Mouse (Mus musculus): ENCODE data around the gene Lca5. TPM values are rescaled to one million over a fixed set of nuclear protein-coding genes. Genes with fewer than 3 reads are reported as not detected.
A peak's percentile ranks its signal among the peaks of the same experiment; 100 is the strongest.

Lca5 gene
- total and polyA plus RNA-seq, 2 experiments from 2014 or later, result 11.5 to 34.1 TPM

DNA sequence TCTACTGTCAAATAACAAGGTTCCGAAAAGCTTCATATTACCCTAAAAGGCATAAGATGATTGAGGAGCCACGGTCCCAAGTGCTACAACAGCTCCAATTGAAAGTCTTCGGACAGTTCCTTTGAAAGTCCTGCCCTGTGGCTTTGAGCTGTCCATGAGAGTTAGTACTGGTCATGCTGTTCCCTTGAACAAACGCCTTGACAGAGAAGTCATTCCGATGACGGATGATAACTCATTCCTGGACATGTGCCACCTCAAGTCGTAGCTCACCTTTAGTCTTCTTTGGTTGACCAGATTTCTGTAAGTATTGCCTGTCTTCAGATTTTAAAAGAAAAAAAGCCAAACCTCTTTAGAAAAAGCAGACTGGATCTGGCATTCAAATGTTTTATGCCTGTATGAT, 87.6 kb downstream of the Lca5 start:
- H3K27me3 ChIP-seq (ENCODE audit: insufficient read depth, low read length), result no peaks in the 10 kb centered on the region
- no peak for TF ChIP-seq CTCF (IDR thresholded peaks at IDR 0.05; ENCODE audit: low read depth)
- ATAC-seq (no peak), DNase-seq (no peak)
- 88% methylated on average over 7 of the region's 7 CpGs for WGBS
- H3K27ac ChIP-seq (ENCODE audit: low read depth, low read length), result no peak overlapping the region
- H3K9ac ChIP-seq, result no peak overlapping the region
- no peaks in the 10 kb centered on the region for H3K36me3 ChIP-seq (ENCODE audit: insufficient read depth)
- no peaks in the 10 kb centered on the region for H3K4me1 ChIP-seq (ENCODE audit: insufficient read depth)
- H3K4me2 ChIP-seq (ENCODE audit: low read depth), result no peak overlapping the region
- H3K4me3 ChIP-seq (ENCODE audit: low read depth, low read length), result no peak overlapping the region
- no peaks in the 10 kb centered on the region for H3K9me3 ChIP-seq (ENCODE audit: low read length)

DNA sequence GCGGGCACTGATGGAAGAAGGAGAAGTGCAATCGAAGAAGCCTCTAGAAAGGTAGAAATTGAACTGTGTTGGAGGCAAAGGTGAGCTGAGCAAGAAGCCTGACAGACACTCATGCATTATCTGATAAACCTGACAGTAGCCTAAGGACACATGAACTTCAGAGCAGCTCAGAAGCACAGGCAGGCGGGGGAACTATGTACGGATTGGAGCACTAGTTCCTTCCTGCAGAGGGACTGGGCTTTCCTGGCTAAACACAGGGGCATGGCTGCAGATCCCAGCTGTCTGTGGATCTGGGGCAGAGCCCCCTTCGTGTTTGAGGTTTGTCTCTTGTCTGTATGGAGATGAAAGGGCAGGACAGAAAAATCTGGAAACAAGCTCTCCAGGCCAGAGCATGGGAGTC, 89.8 kb downstream of the Lca5 start:
- Histone ChIP-seq H3K9me3 (ENCODE audit: low read length) (no peaks in the 10 kb centered on the region), H3K27me3 (ENCODE audit: insufficient read depth, low read length) (no peaks in the 10 kb centered on the region), H3K4me2 (ENCODE audit: low read depth) (no peak overlapping the region), H3K4me3 (ENCODE audit: low read depth, low read length) (no peak overlapping the region), H3K27ac (ENCODE audit: low read depth, low read length) (no peak overlapping the region), H3K36me3 (ENCODE audit: insufficient read depth) (no peaks in the 10 kb centered on the region), H3K9ac (no peak overlapping the region), H3K4me1 (ENCODE audit: insufficient read depth) (no peaks in the 10 kb centered on the region)
- TF ChIP-seq CTCF (IDR thresholded peaks at IDR 0.05; ENCODE audit: low read depth), result no peak
- ATAC-seq, result no peak
- WGBS, result 62% methylated on average over 5 of the region's 5 CpGs
- DNase-seq, result no peak

DNA sequence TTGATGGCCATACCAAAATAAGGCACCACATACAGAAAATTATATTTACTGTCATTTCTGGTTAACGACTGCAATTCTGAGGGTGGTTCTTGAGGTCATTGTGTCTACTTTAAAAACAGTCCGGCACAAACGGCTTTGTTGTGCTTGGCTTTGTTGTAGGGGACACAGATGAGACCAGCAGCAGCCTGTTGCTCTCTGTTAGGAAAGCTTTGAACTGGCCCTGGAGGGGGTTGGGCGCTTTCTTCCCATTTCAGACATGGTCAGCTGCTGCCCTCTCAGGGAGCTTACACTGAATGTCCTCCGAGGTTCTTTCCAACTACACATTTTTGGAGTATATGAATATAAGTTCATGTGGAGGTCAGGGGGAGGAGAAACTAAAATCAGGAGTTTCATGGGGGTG, 90.3 kb downstream of the Lca5 start:
- H3K36me3 ChIP-seq (ENCODE audit: insufficient read depth), result no peaks in the 10 kb centered on the region
- no peak overlapping the region for H3K4me2 ChIP-seq (ENCODE audit: low read depth)
- no peak overlapping the region for H3K27ac ChIP-seq (ENCODE audit: low read depth, low read length)
- no peaks in the 10 kb centered on the region for H3K9me3 ChIP-seq (ENCODE audit: low read length)
- no peak overlapping the region for H3K9ac ChIP-seq
- H3K4me3 ChIP-seq (ENCODE audit: low read depth, low read length), result no peak overlapping the region
- no peaks in the 10 kb centered on the region for H3K4me1 ChIP-seq (ENCODE audit: insufficient read depth)
- no peaks in the 10 kb centered on the region for H3K27me3 ChIP-seq (ENCODE audit: insufficient read depth, low read length)
- WGBS, result 18% methylated on average over 5 of the region's 5 CpGs
- no peak for DNase-seq
- ATAC-seq, result peak; percentile 53; the same call in 1 of the 2 replicates
- TF ChIP-seq CTCF (IDR thresholded peaks at IDR 0.05; ENCODE audit: low read depth), result peak; percentile 11; the same call in 1 of the 2 replicates

DNA sequence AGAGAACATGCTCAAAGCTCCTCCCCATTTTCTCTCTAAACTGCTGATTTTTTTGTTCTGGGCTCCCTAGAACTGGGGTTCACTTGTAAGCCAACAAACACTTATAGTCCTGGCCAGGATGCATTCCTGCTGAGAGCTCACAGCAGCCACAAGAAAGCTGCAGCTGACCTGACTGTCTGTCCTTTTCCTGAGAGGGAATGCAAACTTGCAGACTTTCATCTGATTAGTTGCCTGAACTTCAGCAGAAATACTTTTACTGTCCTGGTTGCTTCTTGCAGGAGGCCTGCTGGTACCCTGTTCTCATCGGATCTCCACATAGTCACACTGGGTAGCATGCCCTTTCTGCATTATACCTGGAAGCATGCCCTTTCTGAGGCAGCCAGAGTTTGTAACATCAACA, 91.0 kb downstream of the Lca5 start:
- DNase-seq, result no peak
- H3K27me3 ChIP-seq (ENCODE audit: insufficient read depth, low read length), result no peaks in the 10 kb centered on the region
- no peak overlapping the region for H3K4me3 ChIP-seq (ENCODE audit: low read depth, low read length)
- H3K9ac ChIP-seq, result no peak overlapping the region
- no peak overlapping the region for H3K27ac ChIP-seq (ENCODE audit: low read depth, low read length)
- no peak overlapping the region for H3K4me2 ChIP-seq (ENCODE audit: low read depth)
- no peaks in the 10 kb centered on the region for H3K36me3 ChIP-seq (ENCODE audit: insufficient read depth)
- no peaks in the 10 kb centered on the region for H3K4me1 ChIP-seq (ENCODE audit: insufficient read depth)
- H3K9me3 ChIP-seq (ENCODE audit: low read length), result no peaks in the 10 kb centered on the region
- ATAC-seq, result peak; percentile 5; the same call in 1 of the 2 replicates
- no peak for TF ChIP-seq CTCF (IDR thresholded peaks at IDR 0.05; ENCODE audit: low read depth)
- WGBS, result 14% methylated on average over 1 of the region's 1 CpGs

DNA sequence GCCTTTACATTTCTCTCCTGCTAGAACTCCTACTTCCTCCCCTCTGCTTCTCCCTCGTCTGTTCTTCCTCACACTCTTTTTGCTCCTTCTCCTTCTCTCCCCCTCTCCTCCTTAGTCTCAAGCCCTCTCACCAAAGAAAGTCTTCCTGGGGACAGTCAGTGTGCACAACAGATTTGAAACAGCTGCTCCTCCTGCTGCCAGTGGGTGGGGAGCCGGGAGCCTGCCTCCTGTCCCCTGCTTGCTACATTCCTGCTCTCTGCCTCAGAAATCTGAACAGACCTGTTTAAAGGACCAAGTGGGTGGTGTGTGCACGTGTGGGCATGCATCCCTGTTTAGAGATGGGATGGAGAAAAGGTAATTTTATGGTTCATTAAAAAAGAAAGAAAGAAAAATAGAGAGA, 91.4 kb downstream of the Lca5 start:
- H3K36me3 ChIP-seq (ENCODE audit: insufficient read depth), result no peaks in the 10 kb centered on the region
- no peaks in the 10 kb centered on the region for H3K4me1 ChIP-seq (ENCODE audit: insufficient read depth)
- H3K9me3 ChIP-seq (ENCODE audit: low read length), result no peaks in the 10 kb centered on the region
- H3K4me3 ChIP-seq (ENCODE audit: low read depth, low read length), result no peak overlapping the region
- ATAC-seq (peak; percentile 69), DNase-seq (peak; percentile 36)
- H3K27ac ChIP-seq (ENCODE audit: low read depth, low read length), result no peak overlapping the region; the same call in 1 of the 2 replicates
- no peak overlapping the region for H3K4me2 ChIP-seq (ENCODE audit: low read depth)
- TF ChIP-seq CTCF (IDR thresholded peaks at IDR 0.05; ENCODE audit: low read depth), result no peak
- H3K27me3 ChIP-seq (ENCODE audit: insufficient read depth, low read length), result no peaks in the 10 kb centered on the region
- WGBS, result 6% methylated on average over 3 of the region's 3 CpGs
- no peak overlapping the region for H3K9ac ChIP-seq

DNA sequence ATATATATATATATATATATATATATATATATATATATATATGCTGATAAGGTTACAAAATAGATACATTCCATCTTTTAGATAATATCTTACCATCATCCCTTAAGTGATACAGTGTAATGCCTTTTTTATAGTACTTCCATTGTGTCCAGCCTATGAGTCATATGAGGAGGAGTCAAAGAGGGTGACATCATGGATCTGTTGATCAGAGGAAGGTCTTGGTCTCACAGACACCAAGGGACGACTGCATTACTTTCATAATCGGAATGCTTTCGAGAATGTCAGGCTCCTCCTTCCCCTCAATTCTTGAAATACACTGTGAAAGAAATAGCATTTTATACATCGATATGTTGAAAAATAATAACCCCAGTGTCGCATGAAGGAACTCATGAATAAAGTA, 93.4 kb downstream of the Lca5 start:
- ATAC-seq, result no peak
- H3K9me3 ChIP-seq (ENCODE audit: low read length), result no peaks in the 10 kb centered on the region

DNA sequence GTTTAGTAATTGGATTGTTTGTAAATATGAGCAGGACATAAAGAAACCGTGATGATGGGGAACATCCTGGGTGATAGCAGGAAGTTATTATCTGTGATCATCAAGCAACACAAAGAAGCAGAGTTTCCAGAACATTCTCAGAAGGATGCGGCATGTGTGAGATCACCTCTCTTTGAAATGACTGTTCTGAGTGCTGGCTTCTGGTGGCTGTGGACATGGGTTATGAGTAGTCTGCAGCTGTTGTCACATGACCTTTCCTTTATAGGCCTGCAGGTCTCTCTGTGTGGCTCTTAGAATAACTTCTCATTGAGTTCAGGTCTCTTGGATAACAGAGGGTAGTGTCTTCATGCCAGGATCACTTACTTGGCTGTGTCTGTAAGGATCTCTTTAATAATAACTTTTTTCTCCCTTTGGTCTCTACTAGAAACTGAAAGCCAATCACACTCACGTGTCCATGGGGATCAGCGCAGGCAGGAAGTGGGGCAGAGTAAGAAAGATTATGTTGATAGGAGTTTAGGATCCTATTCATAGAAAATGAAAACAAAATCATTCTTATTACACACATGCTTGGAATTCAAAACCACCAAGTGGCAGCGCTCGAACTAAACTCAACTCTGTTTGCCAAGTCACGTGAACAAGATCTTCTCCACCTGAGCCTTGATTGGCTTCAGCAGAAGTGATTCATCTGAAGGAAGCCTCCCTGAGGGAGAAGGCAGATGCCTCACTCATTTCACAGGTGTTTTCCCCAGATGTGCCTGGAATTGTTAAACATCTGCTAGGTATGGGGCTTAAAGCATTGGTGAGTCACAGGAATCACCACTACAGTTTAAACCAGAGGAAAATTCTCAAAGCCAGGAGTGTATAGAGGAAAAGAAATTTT, 98.2 kb downstream of the Lca5 start:
- TF ChIP-seq CTCF (IDR thresholded peaks at IDR 0.05; ENCODE audit: low read depth), result no peak
- no peak overlapping the region for H3K9ac ChIP-seq
- no peaks in the 10 kb centered on the region for H3K4me1 ChIP-seq (ENCODE audit: insufficient read depth)
- DNase-seq (no peak), ATAC-seq (no peak)
- H3K4me2 ChIP-seq (ENCODE audit: low read depth), result no peak overlapping the region
- H3K4me3 ChIP-seq (ENCODE audit: low read depth, low read length), result no peak overlapping the region
- no peaks in the 10 kb centered on the region for H3K27me3 ChIP-seq (ENCODE audit: insufficient read depth, low read length)
- WGBS, result 90% methylated on average over 7 of the region's 7 CpGs
- H3K9me3 ChIP-seq (ENCODE audit: low read length), result no peaks in the 10 kb centered on the region
- H3K36me3 ChIP-seq (ENCODE audit: insufficient read depth), result no peaks in the 10 kb centered on the region
- no peak overlapping the region for H3K27ac ChIP-seq (ENCODE audit: low read depth, low read length)

More for the DNA sequence above, 93.4 kb downstream of the Lca5 start:
- Histone ChIP-seq H3K4me3 (ENCODE audit: low read depth, low read length) (no peak overlapping the region), H3K9ac (no peak overlapping the region), H3K27me3 (ENCODE audit: insufficient read depth, low read length) (no peaks in the 10 kb centered on the region), H3K4me2 (ENCODE audit: low read depth) (no peak overlapping the region), H3K36me3 (ENCODE audit: insufficient read depth) (no peaks in the 10 kb centered on the region), H3K4me1 (ENCODE audit: insufficient read depth) (no peaks in the 10 kb centered on the region), H3K27ac (ENCODE audit: low read depth, low read length) (no peak overlapping the region)
- no peak for TF ChIP-seq CTCF (IDR thresholded peaks at IDR 0.05; ENCODE audit: low read depth)
- 89% methylated on average over 5 of the region's 5 CpGs for WGBS
- DNase-seq, result no peak

Other genes starting within 250 kb of the Lca5 start
- gene Sh3bgrl2, start 107.2 kb upstream of the Lca5 start, total RNA-seq (2014; rRNA removed), result 9.0 and 9.2 TPM in 2 replicates
- 5.4 and 6.8 TPM in 2 replicates for gene Sh3bgrl2, start 107.2 kb upstream of the Lca5 start, polyA plus RNA-seq (2015; fragmentation: Nextera tagmentation; extraction: Ambion mirVana)

Measured in forebrain, postnatal 0 days (tissue).